Mouse (Mus musculus): ENCODE results near the gene Pitpnm1.

DNA sequence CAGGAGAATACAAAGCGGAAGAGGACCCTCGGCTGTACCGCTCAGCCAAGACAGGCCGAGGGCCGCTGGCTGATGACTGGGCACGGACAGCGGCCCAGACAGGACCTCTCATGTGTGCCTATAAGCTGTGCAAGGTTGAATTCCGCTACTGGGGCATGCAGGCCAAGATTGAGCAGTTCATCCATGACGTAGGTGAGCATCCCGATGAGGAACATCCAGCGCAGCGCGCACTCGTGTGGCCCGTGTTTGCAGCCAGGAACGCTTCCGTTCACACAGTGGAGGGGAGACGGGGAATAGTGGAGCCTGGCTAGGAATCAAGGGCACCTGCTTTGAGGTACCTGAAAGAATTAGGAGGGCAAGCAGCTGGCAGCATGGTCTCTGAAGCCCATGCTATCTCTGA, 3.5 kb downstream of the Pitpnm1 start:
- TF ChIP-seq POLR2A (IDR thresholded peaks at IDR 0.05; ENCODE audit: low read depth, low read length): no peak
- no peak for TF ChIP-seq CTCF (IDR thresholded peaks at IDR 0.05; ENCODE audit: borderline replicate concordance, insufficient read depth, low read length)
